Mouse (Mus musculus): ENCODE measurements around the gene Jund.
A peak's percentile ranks its signal among the peaks of the same experiment; 100 is the strongest.

Gene Jund

DNA sequence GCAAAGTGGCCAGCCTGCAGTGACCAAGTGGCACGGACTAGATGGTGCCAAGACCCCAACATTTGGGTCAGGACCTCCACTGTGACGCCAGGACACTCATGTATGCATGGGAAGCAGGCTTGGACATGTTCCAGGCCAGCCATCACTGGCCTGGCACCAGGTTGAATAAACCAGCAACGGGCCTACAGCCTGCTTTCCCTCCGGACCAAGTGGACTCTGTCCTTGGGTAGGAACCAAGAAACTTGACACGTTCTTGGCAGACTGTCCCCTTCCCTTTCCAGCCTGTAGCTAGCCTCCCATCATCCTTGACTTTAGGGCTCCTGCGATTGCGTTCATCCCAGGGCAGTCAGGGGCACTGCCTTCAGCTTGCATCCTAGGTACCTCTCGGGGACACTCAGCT is 11.2 kb upstream of the Jund start:
- no peak for TF ChIP-seq GATA4 (IDR thresholded peaks at IDR 0.05; ENCODE audit: insufficient replicate concordance, low read length)

DNA sequence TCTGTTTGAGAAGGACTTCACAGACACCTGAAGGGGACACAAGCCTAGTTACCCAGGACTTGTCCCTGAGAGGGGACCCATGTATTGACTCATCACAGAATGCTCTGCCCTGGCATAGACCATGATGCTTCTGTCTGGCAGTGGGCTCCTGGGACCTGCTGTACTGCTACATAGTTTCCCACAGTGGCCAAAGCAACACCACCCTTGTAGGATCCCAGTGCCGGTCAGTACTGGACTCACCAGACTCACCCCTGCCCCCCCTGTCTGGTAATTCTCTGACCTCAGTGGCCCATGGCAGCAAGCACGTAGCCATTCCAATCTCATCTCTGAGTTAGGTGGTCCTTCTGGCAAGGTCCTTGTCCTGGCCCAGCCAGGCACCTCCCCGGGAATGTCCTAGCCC is 10.6 kb upstream of the Jund start:
- TF ChIP-seq GATA4 (IDR thresholded peaks at IDR 0.05; ENCODE audit: insufficient replicate concordance, low read length), result no peak

DNA sequence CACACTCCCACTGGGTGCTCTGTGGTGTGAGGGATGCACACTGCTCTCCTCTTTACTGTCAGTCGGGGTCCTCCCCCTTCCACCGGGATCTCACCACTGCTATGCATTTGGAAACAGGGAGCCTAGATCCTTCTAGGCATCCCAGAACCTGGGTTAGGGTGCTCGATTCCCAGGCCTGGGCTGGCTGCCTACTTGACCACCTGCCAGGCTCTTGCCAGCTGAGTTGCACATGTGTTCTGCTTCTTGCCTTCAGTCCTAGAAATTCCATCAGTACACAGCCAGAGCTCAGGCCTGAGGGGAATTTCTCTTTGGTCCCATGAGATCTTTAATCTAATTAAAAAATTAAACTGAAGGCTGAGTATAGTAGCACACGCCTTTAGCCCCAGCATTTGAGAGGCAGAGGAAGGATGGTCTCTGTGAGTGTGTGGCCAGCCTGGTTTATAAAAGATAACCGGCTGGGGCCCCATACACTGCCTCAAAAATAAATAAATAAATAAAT is 8.8 kb upstream of the Jund start:
- no peak for TF ChIP-seq GATA4 (IDR thresholded peaks at IDR 0.05; ENCODE audit: insufficient replicate concordance, low read length)

DNA sequence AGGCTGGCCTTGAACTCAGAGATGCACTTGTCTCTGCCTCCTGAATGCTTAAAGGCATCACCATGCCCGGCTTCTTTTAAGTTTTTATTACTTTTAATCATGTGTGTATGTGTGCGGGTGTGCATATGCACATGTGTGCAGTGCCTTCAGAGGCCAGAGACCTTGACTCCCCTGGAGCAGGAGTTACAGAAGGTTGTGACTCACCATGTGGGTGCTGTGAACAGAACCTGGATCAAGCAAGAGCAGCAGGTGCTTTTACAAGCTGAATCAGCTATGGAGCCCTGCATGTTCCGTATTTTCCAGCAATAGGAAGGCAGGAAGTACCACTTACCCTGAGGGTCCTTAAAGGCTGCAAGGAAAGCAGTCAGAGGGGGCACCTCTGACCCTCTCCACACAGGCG is 7.5 kb upstream of the Jund start:
- TF ChIP-seq GATA4 (IDR thresholded peaks at IDR 0.05; ENCODE audit: insufficient replicate concordance, low read length), result no peak

DNA sequence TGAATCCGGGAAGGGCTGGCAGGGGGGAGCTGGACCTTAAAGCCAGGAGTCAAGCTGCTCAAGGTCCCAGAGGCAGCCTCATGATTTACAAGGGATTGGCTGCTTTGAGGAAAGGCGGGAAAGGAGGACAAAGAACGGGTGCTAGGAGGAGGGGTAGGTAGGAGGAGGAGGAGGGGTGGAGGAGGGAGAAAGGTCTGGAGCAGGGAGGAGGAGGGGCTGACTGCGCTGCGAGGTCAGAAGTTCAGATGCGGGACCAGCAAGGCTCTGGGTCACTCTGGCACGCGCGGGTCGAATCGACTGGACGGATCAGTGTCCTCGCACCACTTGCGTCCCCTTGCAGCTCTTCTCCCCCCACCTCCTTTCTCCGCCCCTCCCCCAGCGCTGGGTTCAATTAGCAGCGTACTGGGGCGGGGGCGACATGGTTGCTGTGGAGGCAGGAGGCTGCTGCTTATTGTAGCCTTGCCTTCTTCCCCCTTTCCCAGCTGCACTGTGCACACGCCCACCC is 7.0 kb upstream of the Jund start:
- TF ChIP-seq GATA4 (IDR thresholded peaks at IDR 0.05; ENCODE audit: insufficient replicate concordance, low read length), result no peak

DNA sequence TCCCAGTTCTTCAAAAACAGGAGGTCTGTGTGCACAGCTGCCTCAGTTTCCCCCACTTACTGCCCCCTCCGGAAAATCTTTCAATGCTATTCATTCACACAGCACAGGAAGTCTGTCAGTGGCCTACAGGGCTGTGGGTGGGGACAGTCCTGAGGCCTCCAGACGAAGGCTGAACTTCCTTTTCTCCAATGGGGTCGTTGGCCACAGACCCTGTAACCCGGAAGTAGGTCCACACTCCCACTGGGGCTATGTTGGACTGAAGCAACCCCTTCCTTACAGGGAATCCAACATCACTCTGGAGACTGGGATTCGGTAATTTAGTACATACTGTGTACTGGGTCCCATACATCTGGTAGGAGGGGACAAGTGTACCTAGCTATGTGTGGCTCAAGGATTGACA is 5.1 kb upstream of the Jund start:
- no peak for TF ChIP-seq GATA4 (IDR thresholded peaks at IDR 0.05; ENCODE audit: insufficient replicate concordance, low read length)

DNA sequence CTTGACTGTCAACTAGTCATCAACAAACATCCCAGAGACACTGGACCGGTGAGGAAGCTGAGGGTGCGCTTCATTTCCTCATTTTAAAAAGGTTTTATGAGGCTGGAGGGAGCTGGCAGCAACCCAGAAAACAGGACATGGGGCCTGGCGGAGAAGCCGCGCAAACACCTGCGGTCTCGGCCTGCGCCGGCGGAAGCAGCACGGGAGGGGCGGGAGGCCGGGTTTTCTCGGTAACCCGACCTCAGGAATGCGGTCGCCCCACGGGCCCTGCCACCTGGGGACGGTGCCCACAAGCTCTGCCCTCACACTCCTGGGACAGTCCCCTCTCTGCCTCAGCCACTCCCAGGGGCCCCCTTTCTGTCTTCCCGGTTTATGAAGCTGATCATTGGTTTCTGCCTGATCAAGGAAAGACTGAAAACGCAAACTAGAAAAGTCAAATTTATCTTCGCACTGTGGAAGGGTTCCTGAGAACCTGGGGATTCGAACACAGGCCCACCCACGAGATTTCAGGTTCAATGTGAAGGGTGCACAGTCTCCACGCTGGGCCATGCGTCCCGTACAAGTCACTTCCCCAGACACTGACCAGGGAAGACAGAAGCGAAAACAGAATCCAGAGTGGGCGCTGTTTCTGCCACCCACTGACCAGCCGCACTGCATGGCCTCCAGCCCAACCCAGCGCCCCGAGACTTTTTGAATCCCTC is 3.3 kb upstream of the Jund start:
- TF ChIP-seq GATA4 (IDR thresholded peaks at IDR 0.05; ENCODE audit: insufficient replicate concordance, low read length), result no peak

DNA sequence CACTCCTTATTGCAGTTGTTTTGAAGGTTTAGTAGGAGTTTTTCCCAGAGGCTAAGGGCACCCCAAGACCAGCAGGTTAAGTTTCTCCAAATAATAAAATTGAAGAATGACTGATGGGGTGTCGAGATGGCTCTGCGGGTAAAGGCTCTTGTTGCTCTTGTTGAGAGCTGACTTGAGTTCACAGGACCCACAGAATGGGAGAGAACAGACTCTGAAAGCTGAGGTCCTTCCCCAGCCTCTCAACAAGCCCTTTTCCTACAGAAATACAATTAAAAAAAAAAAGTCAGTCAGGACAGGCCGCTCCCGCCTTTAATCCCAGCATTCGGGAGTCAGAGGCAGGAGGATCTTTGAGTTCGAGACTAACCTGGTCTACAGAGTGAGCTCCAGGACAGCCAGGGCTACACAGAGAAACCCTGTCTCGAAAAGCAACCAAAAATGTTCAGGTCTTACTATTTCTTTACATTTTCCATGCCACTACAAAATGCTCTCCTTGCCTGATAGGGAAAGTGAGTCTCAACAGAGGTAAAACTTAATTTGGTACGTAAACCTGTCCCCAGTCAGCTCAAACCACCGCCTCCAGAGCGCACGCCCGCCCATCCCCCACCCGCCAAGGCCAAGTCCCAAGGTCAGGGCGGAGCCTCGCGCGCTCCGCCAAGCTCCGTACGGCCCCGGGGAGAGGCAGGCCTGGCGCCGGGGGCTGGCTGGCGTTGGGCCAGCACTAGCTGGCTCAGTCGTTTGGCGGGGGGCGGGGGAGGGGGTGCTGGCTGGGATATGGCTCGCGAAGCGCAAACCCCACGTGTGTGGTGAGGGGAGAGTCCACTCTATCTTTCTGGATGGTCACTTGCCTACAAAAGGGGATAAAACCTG is 2.5 kb upstream of the Jund start:
- no peak for TF ChIP-seq GATA4 (IDR thresholded peaks at IDR 0.05; ENCODE audit: insufficient replicate concordance, low read length)

DNA sequence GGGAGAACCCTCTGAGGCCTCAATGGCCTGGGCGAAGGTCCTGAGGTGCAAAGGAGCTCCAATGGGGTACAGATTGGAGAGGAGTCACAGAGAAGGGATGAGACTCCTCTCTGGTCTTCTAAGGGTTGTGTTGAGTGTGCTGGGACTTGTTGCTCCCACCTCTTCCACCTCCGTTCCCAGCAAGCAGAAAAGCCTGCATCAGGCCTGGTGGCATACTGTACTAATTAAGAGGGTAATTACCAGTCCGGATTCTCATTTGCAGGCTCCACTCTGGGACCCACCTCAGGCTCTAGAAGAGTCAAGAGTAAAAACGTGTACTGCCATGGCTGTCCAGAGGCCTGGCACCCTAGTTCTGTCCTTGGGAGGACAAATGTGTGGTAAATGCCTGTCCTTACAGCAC is 1.8 kb upstream of the Jund start:
- no peak for TF ChIP-seq GATA4 (IDR thresholded peaks at IDR 0.05; ENCODE audit: insufficient replicate concordance, low read length)

DNA sequence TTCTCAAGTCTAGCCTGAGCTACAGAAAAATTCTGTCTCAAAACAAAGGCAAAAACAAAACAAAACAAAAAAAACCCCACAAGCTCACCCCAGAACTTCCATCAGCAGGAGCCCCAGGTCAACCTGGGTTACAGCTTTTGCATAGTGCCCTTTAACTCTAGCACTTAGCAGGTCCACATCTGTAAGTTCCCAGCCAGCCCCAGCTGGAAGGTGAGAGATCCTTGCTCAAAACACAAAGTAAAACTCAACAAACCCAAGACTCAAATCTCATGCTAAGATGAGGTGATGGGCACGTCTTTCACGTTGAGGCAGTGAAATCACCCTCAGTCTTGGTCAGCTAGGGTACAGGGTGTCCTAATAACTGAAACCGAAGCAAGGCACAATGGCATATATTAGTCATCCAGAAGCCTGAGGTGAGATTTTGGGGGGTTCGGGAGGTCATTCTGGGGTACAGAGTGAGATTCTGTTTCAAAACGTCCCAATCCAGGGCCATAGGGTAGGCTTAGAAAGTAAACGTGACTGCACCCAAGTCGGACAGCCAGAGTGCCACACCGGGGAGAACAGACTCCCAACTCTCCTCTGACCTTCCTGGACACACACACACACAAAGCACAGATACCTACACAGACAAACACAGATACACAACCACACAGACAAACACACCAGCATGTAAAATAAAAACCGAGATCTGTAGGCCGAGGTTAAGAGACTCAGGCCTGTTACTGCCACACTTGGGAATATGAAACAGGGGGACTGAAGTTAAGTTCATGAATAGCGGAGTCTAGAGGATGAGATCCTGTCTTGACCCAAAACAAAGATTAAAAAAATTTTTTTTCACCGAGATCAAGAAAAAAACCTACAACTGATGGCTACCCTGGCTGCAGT is 1.1 kb upstream of the Jund start:
- no peak for TF ChIP-seq GATA4 (IDR thresholded peaks at IDR 0.05; ENCODE audit: insufficient replicate concordance, low read length)

DNA sequence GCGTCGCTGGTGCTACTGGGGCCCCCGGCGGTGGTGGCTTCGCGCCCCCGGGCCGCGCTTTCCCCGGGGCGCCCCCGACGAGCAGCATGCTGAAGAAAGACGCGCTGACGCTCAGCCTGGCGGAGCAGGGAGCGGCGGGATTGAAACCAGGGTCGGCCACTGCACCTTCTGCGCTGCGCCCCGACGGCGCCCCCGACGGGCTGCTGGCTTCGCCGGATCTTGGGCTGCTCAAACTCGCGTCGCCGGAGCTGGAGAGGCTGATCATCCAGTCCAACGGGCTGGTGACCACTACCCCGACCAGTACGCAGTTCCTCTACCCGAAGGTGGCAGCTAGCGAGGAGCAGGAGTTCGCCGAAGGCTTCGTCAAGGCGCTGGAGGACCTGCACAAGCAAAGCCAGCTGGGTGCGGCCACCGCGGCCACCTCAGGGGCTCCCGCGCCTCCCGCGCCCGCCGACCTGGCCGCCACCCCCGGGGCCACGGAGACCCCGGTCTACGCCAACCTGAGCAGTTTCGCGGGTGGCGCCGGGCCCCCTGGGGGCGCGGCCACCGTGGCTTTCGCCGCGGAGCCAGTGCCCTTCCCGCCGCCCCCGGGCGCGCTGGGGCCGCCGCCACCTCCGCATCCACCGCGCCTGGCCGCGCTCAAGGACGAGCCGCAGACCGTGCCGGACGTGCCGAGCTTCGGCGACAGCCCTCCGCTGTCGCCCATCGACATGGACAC is 526 bp downstream of the Jund start:
- TF ChIP-seq GATA4 (IDR thresholded peaks at IDR 0.05; ENCODE audit: insufficient replicate concordance, low read length), result no peak

DNA sequence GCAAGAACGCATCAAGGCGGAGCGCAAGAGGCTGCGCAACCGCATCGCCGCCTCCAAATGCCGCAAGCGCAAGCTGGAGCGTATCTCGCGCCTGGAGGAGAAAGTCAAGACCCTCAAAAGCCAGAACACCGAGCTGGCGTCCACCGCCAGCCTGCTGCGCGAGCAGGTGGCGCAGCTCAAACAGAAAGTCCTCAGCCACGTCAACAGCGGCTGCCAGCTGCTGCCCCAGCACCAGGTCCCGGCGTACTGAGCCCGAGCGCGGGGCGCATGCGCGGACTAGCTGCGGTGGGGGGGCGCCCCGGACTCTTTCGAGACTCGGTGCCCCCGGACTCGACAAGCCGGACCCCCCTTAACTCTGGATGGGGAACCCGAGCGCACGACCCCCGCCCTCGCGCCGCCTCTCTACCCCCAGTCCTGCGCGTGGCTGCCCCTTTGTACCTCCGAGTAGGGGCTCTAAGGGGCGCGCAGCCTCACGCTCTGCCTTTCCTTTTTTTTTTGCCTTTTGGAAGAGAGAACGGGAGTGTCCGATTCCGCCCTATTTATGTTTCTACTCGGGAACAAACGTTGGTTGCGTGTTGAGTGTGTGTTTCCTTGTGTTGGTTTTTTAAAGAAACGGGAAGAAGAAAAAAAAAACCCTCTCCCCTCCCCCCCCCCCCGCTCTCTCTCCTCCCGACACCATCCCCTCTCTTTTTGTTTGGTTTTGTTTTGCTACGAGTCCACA is 1.2 kb downstream of the Jund start:
- no peak for TF ChIP-seq GATA4 (IDR thresholded peaks at IDR 0.05; ENCODE audit: insufficient replicate concordance, low read length)

DNA sequence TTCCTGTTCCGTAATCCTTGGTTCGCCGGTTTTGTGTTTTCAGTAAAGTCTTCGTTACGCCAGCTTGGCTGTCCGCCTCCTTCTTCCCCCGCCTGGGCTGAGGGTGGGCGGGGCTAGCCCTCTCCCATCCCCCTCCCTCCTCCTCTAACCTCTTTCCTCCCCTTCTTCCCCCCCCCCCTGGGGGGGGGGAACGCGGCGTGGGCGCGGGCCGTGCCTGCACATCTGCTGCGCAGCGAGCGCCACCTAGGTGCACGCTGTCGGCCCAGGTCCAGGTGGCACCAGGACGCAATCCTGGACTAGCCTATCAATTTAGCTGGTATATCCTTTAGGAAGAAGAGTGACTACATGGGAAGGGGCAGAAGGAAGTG is 1.8 kb downstream of the Jund start:
- peak; percentile 59; the same call in 1 of the 2 replicates for TF ChIP-seq GATA4 (IDR thresholded peaks at IDR 0.05; ENCODE audit: insufficient replicate concordance, low read length)

Measured in liver, adult (tissue).